Mouse (Mus musculus): ENCODE measurements at regions not wholly inside any gene's neighbourhood (a gene's known extent, or its start where the extent isn't known, plus 50 kb on each side); places are given as distances from the start of the nearest gene placed in this dataset.

DNA sequence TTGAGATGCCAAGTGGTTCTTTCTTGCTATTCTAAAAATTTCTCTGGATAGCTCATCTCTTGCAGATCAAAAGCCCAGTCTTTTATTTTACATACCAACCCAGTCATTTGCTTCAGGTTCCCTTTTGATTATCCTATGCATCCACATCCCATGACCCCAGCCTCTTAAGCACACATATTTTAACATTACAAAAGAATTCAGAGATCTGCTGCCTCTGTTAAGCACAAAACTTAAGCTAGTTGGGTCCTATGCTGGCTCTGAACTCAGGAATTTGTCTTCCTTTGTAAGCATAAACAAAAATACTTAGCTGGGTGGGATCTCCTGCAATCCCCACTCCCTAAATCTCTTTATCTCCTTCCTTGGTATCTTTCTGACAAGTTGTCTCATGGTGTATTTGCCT, 212.9 kb downstream of the Car2 start:
- TF ChIP-seq EP300 (IDR thresholded peaks at IDR 0.05) (no peak), CTCF (IDR thresholded peaks at IDR 0.05) (no peak)

GRCm38 (mm10) chr3:15105627-15106026, 219.6 kb downstream of the Car2 start:
- Histone ChIP-seq H3K4me2 (replicated peaks; ENCODE audit: low read depth, low read length) (no peak overlapping the region), H3K4me1 (ENCODE audit: insufficient read depth, low read depth, low read length) (no peaks in the 10 kb centered on the region), H3K27ac (ENCODE audit: low read length) (no peak overlapping the region), H3K9ac (replicated peaks; ENCODE audit: low read depth) (no peak overlapping the region), H3K27me3 (replicated peaks; ENCODE audit: insufficient read depth, low read length) (no peaks in the 10 kb centered on the region), H3K36me3 (ENCODE audit: insufficient read depth, low read length) (no peaks in the 10 kb centered on the region), H3K4me3 (ENCODE audit: low read depth, low read length) (no peak overlapping the region), H3K9me3 (ENCODE audit: low read length) (no peaks in the 10 kb centered on the region)
- 53% methylated on average over 4 of the region's 4 CpGs for WGBS
- DNase-seq (ENCODE audit: low spot score): no peak
- ATAC-seq: no peak
- TF ChIP-seq CTCF (IDR thresholded peaks at IDR 0.05) (no peak), EP300 (IDR thresholded peaks at IDR 0.05) (no peak)

More for the DNA sequence above, 212.9 kb downstream of the Car2 start:
- H3K36me3 ChIP-seq (ENCODE audit: insufficient read depth, low read length): no peaks in the 10 kb centered on the region
- H3K4me1 ChIP-seq (ENCODE audit: insufficient read depth, low read depth, low read length): no peaks in the 10 kb centered on the region
- no peaks in the 10 kb centered on the region for H3K9me3 ChIP-seq (ENCODE audit: low read length)
- H3K27me3 ChIP-seq (replicated peaks; ENCODE audit: insufficient read depth, low read length): no peaks in the 10 kb centered on the region
- H3K27ac ChIP-seq (ENCODE audit: low read length): no peak overlapping the region
- no peak overlapping the region for H3K4me2 ChIP-seq (replicated peaks; ENCODE audit: low read depth, low read length)
- H3K9ac ChIP-seq (replicated peaks; ENCODE audit: low read depth): no peak overlapping the region
- no peak overlapping the region for H3K4me3 ChIP-seq (ENCODE audit: low read depth, low read length)
- DNase-seq (ENCODE audit: low spot score) (no peak), ATAC-seq (no peak)

DNA sequence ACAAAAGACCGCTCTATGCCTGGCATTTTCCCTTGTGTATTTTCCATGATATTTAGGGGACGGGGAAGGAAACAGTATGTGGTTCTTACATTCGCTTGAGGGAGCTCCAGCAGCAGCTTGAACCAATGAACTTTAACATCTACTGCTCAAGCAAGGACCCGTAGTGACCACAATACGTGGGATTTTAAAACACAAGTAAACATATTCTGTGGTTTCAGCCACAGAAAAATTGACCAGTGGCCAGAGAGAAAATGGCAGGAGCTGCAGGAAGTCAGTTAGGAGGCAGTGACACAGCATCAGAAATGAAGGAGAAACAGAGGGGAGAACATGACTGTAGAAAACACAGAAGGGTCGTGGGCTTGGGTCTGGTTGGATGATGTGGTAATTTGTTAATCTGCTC, 220.2 kb downstream of the Car2 start:
- WGBS: 78% methylated on average over 6 of the region's 6 CpGs

DNA sequence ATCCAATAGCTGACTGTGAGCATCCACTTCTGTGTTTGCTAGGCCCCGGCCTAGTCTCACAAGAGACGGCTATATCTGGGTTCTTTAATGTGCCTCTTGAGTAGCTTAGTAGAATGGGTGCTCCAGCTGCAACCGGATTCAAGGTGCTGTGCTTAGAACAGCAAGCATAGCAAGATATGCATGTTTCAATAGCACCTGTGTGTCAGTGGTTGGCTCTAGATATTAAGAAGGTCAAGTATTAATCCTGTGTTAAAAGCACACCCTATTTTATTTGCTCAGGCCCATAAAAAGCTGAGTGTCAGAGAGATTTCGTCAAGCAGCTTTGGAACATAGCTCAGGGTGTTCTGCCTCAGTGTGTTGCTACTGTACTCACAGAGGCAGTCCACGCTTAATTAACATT, 221.2 kb downstream of the Car2 start:
- H3K9ac ChIP-seq (replicated peaks; ENCODE audit: low read depth): no peak overlapping the region
- DNase-seq (ENCODE audit: low spot score): peak; percentile 54
- no peaks in the 10 kb centered on the region for H3K36me3 ChIP-seq (ENCODE audit: insufficient read depth, low read length)
- no peaks in the 10 kb centered on the region for H3K4me1 ChIP-seq (ENCODE audit: insufficient read depth, low read depth, low read length)
- no peak overlapping the region for H3K27ac ChIP-seq (ENCODE audit: low read length)
- 62% methylated on average over 5 of the region's 5 CpGs for WGBS
- H3K9me3 ChIP-seq (ENCODE audit: low read length): no peaks in the 10 kb centered on the region
- H3K27me3 ChIP-seq (replicated peaks; ENCODE audit: insufficient read depth, low read length): no peaks in the 10 kb centered on the region
- H3K4me2 ChIP-seq (replicated peaks; ENCODE audit: low read depth, low read length): no peak overlapping the region
- no peak overlapping the region for H3K4me3 ChIP-seq (ENCODE audit: low read depth, low read length)
- TF ChIP-seq CTCF (IDR thresholded peaks at IDR 0.05) (no peak), EP300 (IDR thresholded peaks at IDR 0.05) (no peak)
- peak; percentile 75 for ATAC-seq

More for the DNA sequence above, 220.2 kb downstream of the Car2 start:
- no peak for DNase-seq (ENCODE audit: low spot score)
- H3K27me3 ChIP-seq (replicated peaks; ENCODE audit: insufficient read depth, low read length): no peaks in the 10 kb centered on the region
- H3K27ac ChIP-seq (ENCODE audit: low read length): no peak overlapping the region
- H3K4me1 ChIP-seq (ENCODE audit: insufficient read depth, low read depth, low read length): no peaks in the 10 kb centered on the region
- H3K9ac ChIP-seq (replicated peaks; ENCODE audit: low read depth): no peak overlapping the region
- ATAC-seq: no peak
- TF ChIP-seq CTCF (IDR thresholded peaks at IDR 0.05): no peak
- TF ChIP-seq EP300 (IDR thresholded peaks at IDR 0.05): no peak
- H3K9me3 ChIP-seq (ENCODE audit: low read length): no peaks in the 10 kb centered on the region
- no peak overlapping the region for H3K4me3 ChIP-seq (ENCODE audit: low read depth, low read length)
- H3K4me2 ChIP-seq (replicated peaks; ENCODE audit: low read depth, low read length): no peak overlapping the region
- no peaks in the 10 kb centered on the region for H3K36me3 ChIP-seq (ENCODE audit: insufficient read depth, low read length)

- Histone ChIP-seq H3K27me3 (replicated peaks; ENCODE audit: insufficient read depth, low read length) (no peaks in the 10 kb centered on the region), H3K9me3 (ENCODE audit: low read length) (no peaks in the 10 kb centered on the region), H3K4me1 (ENCODE audit: insufficient read depth, low read depth, low read length) (no peaks in the 10 kb centered on the region), H3K36me3 (ENCODE audit: insufficient read depth, low read length) (no peaks in the 10 kb centered on the region), H3K27ac (ENCODE audit: low read length) (no peak overlapping the region), H3K9ac (replicated peaks; ENCODE audit: low read depth) (no peak overlapping the region), H3K4me3 (ENCODE audit: low read depth, low read length) (no peak overlapping the region), H3K4me2 (replicated peaks; ENCODE audit: low read depth, low read length) (no peak overlapping the region)
- 68% methylated on average over 9 of the region's 9 CpGs for WGBS
- no peak for DNase-seq (ENCODE audit: low spot score)
- no peak for ATAC-seq
- TF ChIP-seq EP300 (IDR thresholded peaks at IDR 0.05) (no peak), CTCF (IDR thresholded peaks at IDR 0.05) (no peak)
Measured at GRCm38 (mm10) chr3:15108239-15108934, 222.3 kb downstream of the Car2 start.

- Histone ChIP-seq H3K27ac (ENCODE audit: low read length) (no peak overlapping the region), H3K27me3 (replicated peaks; ENCODE audit: insufficient read depth, low read length) (no peaks in the 10 kb centered on the region), H3K36me3 (ENCODE audit: insufficient read depth, low read length) (no peaks in the 10 kb centered on the region), H3K4me2 (replicated peaks; ENCODE audit: low read depth, low read length) (no peak overlapping the region), H3K9ac (replicated peaks; ENCODE audit: low read depth) (no peak overlapping the region), H3K4me1 (ENCODE audit: insufficient read depth, low read depth, low read length) (no peaks in the 10 kb centered on the region), H3K4me3 (ENCODE audit: low read depth, low read length) (no peak overlapping the region), H3K9me3 (ENCODE audit: low read length) (no peaks in the 10 kb centered on the region)
- WGBS: 49% methylated on average over 4 of the region's 4 CpGs
- ATAC-seq: peak; percentile 69
- DNase-seq (ENCODE audit: low spot score): peak; percentile 13
- TF ChIP-seq CTCF (IDR thresholded peaks at IDR 0.05) (no peak), EP300 (IDR thresholded peaks at IDR 0.05) (peak; percentile 57; the same call in 1 of the 2 replicates)
Measured at GRCm38 (mm10) chr3:15110037-15110748, 221.9 kb downstream of the Gm9733 start.
